Mouse (Mus musculus) thymus, adult 2 months (tissue): ENCODE measurements around the gene 1110032A03Rik. TPM values are rescaled to one million over a fixed set of nuclear protein-coding genes. Genes with fewer than 3 reads are reported as not detected.

Source experiments
- DNase-seq: peaks from one replicate; pipeline ENCODE4 v3.0.0; 2021
- H3K27ac ChIP-seq: fragments of 200-500 bp; 2 replicates; pipeline ENCODE4 v1.5.1; 2012; ENCODE audit warnings: low read length, control low read depth; ENCODE audit not compliant: control insufficient read depth, insufficient read depth
- H3K27me3 ChIP-seq: fragments of 200-500 bp; 2 replicates; pipeline ENCODE4 v1.6.1; 2012; ENCODE audit warnings: mild to moderate bottlenecking, low read length, moderate library complexity, mixed read lengths; ENCODE audit not compliant: control insufficient read depth, insufficient read depth
- H3K36me3 ChIP-seq: fragments of 200-500 bp; 2 replicates; pipeline ENCODE4 v1.6.1; 2012; ENCODE audit warnings: mild to moderate bottlenecking, low read length, moderate library complexity; ENCODE audit not compliant: control insufficient read depth, insufficient read depth
- H3K4me1 ChIP-seq: fragments of 200-500 bp; replicated peaks from 2 replicates; pipeline ENCODE4 v1.6.1; 2012; ENCODE audit warnings: low read length; ENCODE audit not compliant: control insufficient read depth, insufficient read depth
- H3K4me3 ChIP-seq: fragments of 200-500 bp; 2 replicates; pipeline ENCODE4 v1.5.1; 2012; ENCODE audit warnings: mild to moderate bottlenecking, low read length, control low read depth, moderate library complexity; ENCODE audit not compliant: control insufficient read depth, insufficient read depth
- CTCF ChIP-seq: fragments of 200-500 bp; IDR thresholded peaks from 2 replicates; pipeline ENCODE4 v1.5.1; 2012; ENCODE audit warnings: mild to moderate bottlenecking, control low read depth, low read length, moderate library complexity, borderline replicate concordance; ENCODE audit not compliant: control insufficient read depth, poor library complexity, insufficient read depth; ENCODE audit errors: extremely low read depth
- POLR2A ChIP-seq: fragments of 200-500 bp; IDR thresholded peaks from 2 replicates; pipeline ENCODE4 v1.6.1; 2012; ENCODE audit warnings: mild to moderate bottlenecking, low read length, control low read depth, moderate library complexity; ENCODE audit not compliant: control insufficient read depth, poor library complexity, insufficient read depth; ENCODE audit errors: extremely low read depth
- WGBS: fragments of 180-500 bp; shearing (Covaris S2); methylation state at CpG from one replicate; pipeline ENCODE4 v1.1.7; 2018; 5-methylcytosine and 5-hydroxymethylcytosine counted together
- polyA plus RNA-seq: library from polyadenylated mRNA; depleted of rRNA; stranded (reverse); fragments of >200 nt; gene quantifications from 2 replicates; pipeline ENCODE4 v1.2.3, GENCODE M21; 2012

Gene 1110032A03Rik
- polyA plus RNA-seq, 1 experiment, result 22.4 TPM

DNA sequence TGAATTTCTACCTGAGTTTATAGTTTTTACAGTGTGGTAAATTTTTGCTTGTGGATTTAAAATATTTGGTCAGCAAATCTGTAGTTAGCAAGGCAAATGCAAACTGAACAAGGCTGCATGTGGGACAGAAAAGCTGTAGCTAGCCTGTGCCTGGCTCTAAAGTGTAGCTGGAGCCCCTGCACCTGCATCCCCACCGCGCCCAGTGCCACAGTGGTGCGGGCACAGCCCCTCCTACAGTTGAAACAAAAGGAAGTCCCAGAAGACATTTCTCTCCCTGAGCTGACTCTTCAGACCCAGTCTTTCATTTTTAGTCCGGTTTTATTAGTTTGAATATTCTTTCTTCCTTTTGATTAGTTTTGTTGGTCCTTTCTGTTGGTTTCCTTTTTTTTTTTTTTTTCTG, 40.3 kb upstream of the 1110032A03Rik start:
- 10% methylated on average over 4 of the region's 4 CpGs for WGBS
- DNase-seq, result peak; percentile 70
- Histone ChIP-seq H3K27me3 (no peaks in the 10 kb centered on the region), H3K4me3 (no peak overlapping the region), H3K27ac (no peak overlapping the region), H3K36me3 (no peaks in the 10 kb centered on the region), H3K4me1 (0 out of 2 replicates have a peak, but pooled peaks cover 4% of the 10 kb centered on the region)
- TF ChIP-seq POLR2A (no peak), CTCF (no peak)

DNA sequence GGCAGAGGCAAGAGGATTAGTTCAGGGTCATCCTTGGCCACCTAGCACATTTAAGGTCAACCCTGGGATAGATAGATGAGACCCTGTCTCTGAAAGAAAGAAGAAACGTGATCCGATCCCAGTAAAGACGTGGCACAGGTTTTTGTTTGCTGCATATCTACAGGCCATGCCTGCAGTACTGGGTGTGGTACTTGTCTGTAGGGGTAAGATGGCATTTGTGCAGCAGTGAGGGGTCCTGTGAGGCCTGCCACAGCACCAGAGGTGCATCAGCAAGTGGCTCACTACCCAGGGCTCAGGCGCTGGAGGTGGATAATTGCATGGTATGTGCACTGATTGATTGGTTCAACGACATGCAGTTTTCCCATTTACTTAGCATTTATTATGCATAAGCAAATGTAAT, 38.5 kb upstream of the 1110032A03Rik start:
- 97% methylated on average over 5 of the region's 5 CpGs for WGBS
- Histone ChIP-seq H3K36me3 (0 out of 2 replicates have a peak, but pooled peaks cover 2% of the 10 kb centered on the region), H3K27me3 (no peaks in the 10 kb centered on the region), H3K4me1 (0 out of 2 replicates have a peak, but pooled peaks cover 4% of the 10 kb centered on the region), H3K4me3 (no peak overlapping the region), H3K27ac (no peak overlapping the region)
- no peak for DNase-seq
- TF ChIP-seq CTCF (no peak), POLR2A (no peak)

DNA sequence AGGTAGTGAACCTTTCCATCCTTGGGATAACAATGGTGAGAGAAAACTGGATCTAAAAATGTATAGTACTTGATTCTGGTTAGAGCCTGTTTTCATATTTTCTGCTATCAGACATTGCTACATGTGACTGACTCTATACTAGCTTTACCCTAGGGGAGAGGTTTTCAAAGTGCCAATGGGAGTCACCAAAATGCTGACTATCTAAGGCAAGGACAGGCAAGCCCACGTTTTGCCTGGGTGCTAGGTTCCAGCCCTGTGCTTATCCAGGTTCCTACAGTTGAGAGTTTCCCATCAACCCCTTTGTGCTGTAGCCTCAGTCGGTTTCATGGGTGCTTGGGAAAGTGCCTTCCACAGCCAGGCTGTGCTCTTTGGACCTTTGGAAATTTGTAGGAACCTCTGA, 36.4 kb upstream of the 1110032A03Rik start:
- WGBS, result 89% methylated on average over 2 of the region's 2 CpGs

DNA sequence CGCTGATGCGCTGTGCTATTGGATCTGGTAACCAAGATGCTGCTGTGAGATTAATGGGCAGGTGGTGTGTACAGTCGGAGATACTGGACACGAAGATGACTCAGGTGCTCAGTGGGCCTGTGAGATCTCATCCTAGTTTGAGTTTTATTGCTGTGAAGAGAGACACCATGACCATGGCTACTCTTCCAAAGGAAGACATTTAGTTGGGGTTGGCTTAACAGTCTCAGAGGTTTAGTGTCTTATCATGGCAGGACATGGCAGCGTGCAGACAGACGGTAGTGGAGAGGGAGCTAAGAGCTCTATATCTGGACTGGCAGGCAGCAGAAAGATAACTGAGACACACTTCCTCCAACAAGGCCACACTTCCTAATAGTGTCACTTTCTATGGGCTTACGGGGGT, 35.9 kb upstream of the 1110032A03Rik start:
- H3K27me3 ChIP-seq, result no peaks in the 10 kb centered on the region
- no peaks in the 10 kb centered on the region for H3K4me1 ChIP-seq
- no peak overlapping the region for H3K4me3 ChIP-seq
- DNase-seq, result no peak
- 97% methylated on average over 7 of the region's 7 CpGs for WGBS
- H3K27ac ChIP-seq, result no peak overlapping the region
- H3K36me3 ChIP-seq, result 0 out of 2 replicates have a peak, but pooled peaks cover 4% of the 10 kb centered on the region
- no peak for TF ChIP-seq CTCF
- TF ChIP-seq POLR2A, result no peak

More for the DNA sequence above, 36.4 kb upstream of the 1110032A03Rik start:
- DNase-seq, result no peak
- H3K27ac ChIP-seq, result no peak overlapping the region
- TF ChIP-seq POLR2A (no peak), CTCF (no peak)
- H3K36me3 ChIP-seq, result 0 out of 2 replicates have a peak, but pooled peaks cover 4% of the 10 kb centered on the region
- H3K27me3 ChIP-seq, result no peaks in the 10 kb centered on the region
- H3K4me3 ChIP-seq, result no peak overlapping the region
- H3K4me1 ChIP-seq, result no peaks in the 10 kb centered on the region

DNA sequence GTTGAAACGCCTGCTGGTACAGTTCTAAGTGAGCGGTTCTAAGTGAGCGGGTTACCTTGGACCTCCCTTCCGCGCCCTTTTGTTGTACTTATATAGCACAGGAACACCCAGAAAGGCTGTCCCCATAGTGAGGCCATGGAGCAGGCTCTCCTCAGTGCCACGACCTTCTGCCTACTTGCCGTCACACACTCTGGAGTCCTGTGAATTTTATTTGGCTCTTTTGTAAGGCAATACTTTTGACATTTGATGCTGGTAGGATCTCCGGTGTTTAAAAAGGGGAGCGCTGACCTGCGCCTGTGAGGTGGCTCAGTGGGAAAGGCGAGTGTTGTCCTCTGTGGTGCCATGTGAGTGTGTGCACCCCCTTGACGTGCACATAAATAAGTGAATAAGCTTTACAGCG, 33.8 kb upstream of the 1110032A03Rik start:
- TF ChIP-seq POLR2A (no peak), CTCF (no peak)
- WGBS, result 96% methylated on average over 13 of the region's 13 CpGs
- Histone ChIP-seq H3K27me3 (no peaks in the 10 kb centered on the region), H3K4me1 (peaks cover 5% of the 10 kb centered on the region), H3K36me3 (0 out of 2 replicates have a peak, but pooled peaks cover 4% of the 10 kb centered on the region), H3K27ac (no peak overlapping the region), H3K4me3 (no peak overlapping the region)
- no peak for DNase-seq

DNA sequence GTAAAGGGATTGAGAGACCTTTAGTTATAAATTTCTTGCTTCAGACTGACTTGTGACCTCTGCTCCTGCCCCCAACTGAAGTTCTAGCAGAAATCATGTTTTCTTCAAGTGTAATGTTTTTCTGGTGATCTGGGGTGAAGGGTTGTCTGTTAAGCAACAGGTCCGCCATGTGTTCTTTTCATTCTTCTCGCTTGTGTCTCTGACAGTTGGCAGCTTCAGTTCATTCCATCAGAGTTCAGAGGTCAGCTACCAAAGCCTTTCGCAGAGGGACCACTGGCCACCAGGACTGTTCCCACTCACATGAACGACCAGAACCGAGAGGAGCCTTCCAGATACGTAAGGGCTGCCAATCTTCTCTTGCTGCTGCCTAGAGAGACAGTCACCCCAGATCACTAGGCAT, 33.2 kb upstream of the 1110032A03Rik start:
- Histone ChIP-seq H3K27me3 (no peaks in the 10 kb centered on the region), H3K36me3 (0 out of 2 replicates have a peak, but pooled peaks cover 4% of the 10 kb centered on the region), H3K27ac (no peak overlapping the region), H3K4me1 (peaks cover 5% of the 10 kb centered on the region), H3K4me3 (no peak overlapping the region)
- TF ChIP-seq POLR2A (no peak), CTCF (no peak)
- WGBS, result 96% methylated on average over 6 of the region's 6 CpGs
- no peak for DNase-seq
